Mouse (Mus musculus): ENCODE results near the gene Vwce. TPM values are rescaled to one million over a fixed set of nuclear protein-coding genes. Genes with fewer than 3 reads are reported as not detected.

Gene Vwce
- polyA plus RNA-seq (2012; rRNA removed) = 0.60 and 1.3 TPM in 2 replicates

DNA sequence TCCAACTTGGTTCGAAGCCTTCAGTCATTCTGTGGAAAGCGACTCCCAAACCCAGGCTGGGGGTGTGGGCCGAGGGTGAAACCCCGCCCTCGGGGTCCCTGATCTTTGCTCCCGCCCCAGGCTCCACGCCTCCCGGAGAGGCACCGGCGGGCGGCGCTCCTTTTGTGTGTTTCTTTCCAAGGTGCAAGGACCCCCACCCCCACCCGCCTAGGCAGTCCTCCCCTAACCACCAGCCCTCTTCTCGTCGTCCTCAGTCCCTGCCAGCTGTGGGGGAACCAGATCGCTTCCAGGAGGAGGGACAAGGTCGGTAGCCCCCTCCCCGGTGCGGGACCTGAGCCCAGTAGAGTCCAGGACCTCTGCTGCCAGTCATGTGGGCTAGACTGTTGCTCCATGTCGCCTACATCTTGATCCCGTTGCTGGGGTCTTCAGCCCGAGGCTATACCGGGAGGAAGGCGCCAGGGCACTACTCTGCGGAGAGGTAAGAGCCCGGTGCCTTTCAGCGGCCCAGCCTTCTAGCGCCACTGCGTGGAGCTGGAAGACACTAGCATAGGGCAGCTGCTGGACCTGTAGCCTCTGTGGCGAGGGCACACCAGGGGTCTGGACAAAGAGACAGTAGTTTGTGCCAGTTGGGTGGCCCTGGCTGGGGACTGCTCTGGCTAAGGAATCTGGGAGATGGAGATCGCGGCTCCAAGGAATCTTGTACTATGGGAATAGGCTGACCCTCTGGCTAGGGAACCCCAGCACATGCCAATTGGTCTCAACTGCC is at the start of gene Vwce:
TSS of gene Vwce (plus strand) at position 108 of the 766 bp plus-strand sequence.
- no peak for DNase-seq (ENCODE audit: low read depth)

DNA sequence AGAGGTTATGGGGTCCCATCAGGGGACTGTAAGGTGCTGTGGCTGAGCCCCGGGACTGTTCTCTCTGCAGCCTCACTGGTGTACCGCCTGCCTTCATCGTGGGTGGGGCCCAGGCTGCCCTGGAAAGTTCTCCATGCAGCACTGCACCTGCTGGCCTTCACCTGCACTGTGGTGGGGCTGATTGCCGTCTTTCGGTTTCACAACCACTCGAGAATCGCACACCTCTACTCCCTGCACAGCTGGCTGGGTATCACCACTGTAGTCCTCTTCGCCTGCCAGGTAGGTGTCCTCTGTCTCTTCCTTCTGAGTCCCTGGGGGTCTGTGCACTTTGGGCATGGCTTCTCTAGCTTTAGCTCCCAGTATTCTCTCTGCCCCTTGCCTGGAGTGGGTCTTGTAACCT is 48.9 kb upstream of the Vwce start:
- DNase-seq (ENCODE audit: low read depth) = no peak

DNA sequence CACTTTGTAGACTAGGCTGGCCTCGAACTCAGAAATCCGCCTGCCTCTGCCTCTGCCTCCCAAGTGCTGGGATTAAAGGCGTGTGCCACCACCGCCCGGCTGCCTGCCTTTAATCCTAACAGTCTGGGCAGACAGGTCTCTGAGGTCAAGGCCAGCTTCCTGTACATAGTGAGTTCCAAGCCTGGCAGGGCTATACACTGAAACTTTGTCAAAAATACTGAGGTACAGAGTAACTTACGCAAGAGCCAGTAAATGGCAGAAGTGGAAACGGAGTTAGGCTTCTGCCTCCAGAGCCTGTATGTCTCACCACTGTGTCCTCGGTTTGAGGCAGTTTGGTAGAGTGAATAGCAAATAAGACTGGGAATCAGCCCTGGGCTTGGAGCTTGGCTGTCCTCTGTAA is 46.8 kb upstream of the Vwce start:
- DNase-seq (ENCODE audit: low read depth) = no peak

DNA sequence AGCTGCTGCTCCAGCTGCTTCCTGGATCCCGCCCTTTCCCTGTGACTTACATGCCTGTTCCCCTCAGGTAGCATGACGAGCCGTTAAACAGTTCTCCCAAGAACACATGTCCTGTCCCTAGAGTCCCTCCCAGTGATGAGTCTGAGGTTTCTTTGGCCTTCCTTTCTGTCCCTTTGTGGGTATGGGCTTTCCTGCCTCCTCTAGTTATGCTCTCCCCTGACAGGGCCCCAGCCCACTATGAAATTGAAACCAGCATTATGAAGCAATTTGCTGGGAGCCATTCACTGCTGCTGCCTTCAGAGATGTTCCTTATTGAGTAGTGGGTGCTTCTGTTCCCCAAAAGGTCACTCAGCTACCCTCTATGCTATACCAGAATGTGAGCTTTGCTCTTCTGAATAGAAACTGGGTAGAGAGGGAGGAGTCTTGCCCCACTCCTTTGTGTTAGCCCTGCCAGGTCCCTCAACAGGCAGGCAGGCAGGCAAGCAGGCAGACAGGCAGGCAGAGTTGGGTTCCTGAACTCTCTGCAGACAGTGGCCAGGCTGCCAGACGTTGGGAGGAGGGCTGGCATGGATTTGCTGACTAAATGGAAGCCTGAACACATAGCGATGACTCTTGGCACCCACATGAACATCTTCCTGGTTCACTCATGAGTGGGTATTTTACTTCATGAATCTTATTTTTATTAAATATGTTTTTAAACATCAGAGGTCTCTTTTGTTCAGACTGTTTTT is 44.7 kb upstream of the Vwce start:
- no peak for DNase-seq (ENCODE audit: low read depth)

DNA sequence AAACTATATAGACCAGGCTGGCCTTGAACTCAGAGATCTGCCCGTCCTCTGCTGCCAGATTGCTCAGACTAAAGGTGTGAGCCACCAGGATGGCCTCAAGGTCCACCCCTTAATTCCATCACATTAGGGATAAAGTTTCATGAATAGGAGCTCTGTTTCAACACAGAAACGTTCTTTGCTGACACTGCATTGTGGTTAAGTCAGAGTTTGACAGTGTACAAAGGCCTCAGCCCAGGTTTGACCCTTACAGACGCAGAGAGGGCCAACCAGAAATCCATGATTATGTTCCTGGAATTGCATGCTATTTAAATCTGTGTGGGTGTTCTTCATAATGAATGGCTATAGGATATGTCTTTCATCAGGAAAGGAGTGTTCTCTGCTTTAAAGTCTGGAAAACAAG is 43.7 kb upstream of the Vwce start:
- no peak for DNase-seq (ENCODE audit: low read depth)

DNA sequence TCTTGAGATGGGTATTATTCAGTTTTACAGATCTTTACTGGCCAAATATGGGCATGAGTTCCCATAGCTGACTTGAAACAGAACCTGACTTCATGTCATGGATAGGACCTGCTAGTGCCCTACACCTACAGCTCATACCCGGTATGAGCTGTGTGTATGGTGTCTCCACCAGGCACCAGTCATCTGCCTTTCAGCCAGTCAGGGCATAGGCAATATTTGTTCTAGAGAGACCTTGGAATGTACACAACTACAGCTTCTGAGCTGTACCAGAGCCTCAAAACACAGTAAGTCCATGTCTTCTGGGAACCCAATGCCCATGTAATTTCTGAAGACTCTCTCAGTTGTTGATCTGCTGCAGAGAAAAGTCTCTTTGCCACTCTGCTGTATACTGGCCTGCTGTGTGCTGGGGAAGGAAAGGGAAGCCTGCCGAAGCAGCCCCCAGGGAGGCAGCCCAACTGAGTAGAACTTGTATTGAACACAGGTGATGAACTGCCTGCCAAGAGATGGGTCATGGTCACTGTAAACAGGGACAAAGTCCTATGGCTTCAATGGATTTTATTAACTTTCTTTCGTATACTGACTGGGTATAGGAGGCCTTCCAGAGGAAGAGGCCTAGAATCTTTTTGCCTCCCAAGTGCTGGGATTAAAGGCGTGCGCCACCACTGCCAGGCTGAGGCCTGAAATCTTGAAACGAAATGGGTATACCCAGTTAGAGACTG is 42.2 kb upstream of the Vwce start:
- DNase-seq (ENCODE audit: low read depth) = no peak

DNA sequence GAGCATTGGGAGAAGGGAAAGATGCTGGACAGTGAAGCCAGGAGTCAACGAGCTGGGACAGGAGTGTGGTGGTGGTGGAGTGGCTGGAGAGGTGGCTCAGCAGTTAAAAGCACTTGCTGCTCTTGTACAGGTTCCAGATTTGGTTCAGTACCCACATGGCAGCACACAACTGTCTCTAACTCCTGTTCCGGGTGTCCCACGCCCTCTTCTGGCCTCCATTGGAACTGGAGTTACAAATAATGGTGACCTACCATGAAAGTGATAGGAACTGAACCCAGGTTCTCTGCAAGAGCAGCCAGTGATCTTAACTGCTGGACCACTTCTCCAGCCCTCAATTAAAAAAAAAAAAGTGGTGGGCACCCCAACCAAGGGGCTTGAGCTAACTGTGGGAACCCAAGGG is 35.8 kb upstream of the Vwce start:
- DNase-seq (ENCODE audit: low read depth) = no peak

DNA sequence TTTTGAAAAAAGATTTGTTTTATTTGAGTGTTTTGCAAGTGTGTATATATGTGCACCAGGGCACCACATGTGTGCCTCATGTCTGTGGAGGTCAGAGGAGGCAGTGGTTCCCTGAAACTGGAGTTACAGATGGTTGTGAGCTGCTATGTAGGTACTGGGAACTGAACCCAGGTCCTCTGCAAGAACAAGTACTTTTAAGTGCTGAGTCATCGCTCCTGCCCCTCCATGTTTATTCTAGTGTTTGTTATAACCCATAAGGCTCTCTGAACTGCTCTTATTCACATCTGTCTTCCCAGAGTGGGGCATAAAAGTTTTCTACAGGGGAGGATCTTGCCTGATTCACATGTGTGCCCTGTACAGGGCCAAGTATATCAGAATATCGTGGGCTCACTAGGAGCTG is 34.4 kb upstream of the Vwce start:
- no peak for DNase-seq (ENCODE audit: low read depth)

DNA sequence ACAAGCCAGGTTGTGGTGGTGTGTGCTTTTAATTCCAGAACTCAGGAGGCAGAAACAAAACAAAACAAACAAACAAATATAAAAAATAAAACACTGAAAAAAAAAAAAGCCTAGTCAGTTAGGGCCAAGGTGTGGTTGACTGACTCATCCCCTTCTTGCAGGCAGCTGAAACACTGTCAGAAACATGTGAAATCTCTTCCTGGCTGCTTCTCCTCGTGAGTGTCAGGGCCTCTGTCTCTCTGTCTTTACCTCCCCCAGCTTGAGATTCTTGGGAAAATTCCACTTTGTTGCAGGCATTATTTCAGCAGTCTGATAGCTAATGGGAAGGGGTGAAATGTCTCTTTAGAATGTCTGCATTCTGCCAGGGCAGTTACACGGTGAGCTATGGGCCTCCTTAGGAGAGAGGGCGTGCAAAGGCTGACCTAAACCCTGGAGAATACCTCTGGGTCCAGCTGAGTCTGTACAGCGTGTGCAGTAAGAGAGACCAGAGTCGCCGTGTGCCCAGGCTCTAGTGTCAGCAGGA is 31.7 kb upstream of the Vwce start:
- DNase-seq (ENCODE audit: low read depth) = no peak

DNA sequence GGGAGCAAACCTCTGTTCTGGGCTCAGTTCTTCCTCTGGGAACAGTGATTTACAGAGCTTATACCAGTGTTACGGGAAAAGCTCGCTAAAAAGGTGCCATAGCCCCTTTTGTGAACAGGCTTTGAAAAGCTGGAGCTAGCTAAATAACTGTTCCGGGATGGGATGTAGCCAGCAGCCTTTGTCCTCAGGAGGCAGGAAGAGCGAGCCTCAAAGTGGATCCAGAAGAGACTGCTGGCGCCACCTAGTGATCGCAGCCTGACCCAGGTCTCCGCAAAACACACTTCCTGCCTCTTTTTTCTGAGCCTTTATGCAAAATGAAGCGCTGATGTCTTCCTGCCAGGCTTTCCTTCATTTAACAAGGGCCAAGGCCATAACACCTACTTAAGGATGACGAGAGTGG is 31.2 kb upstream of the Vwce start:
- no peak for DNase-seq (ENCODE audit: low read depth)

DNA sequence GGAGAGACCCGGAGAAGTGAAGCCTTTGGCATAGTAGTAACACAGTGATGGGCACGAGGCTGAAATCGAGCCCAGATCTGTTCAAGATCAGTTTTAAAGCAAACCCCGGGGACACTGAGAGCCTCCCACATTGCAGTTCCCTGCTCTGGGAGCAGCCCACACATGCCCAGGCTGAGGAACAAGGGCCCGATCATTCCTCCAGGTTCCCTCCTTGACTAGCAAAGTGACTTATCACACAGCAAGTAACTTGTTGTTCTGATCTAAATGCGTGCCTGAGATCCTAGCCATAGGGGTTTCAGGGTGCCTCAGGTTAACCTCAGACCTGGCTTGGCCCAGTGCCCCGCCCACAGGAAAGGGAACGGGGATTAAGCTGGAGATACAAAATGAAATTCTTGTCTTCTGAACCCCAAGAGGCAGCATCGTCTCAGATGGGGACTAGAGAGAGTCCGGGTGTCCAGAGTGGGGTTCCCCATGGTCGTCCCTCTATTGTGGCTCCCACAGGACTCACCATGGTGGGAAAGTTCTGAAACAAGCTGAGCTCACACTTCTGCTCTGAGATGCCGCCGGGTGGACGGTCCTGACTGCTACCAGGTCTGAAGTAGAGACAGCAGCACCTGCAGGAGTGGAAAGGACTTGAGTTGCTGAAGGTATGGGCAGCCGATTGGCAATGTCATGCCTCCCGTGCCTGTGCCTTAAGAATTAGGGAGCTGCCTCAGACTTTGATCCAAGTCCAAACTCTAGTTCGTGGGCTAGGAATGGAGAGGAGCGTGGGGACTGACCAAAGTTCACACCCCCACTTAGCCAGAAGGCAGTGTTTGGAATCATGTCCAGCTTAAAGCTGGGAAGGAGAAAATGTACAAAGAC is 30.1 kb upstream of the Vwce start:
- DNase-seq (ENCODE audit: low read depth) = no peak

DNA sequence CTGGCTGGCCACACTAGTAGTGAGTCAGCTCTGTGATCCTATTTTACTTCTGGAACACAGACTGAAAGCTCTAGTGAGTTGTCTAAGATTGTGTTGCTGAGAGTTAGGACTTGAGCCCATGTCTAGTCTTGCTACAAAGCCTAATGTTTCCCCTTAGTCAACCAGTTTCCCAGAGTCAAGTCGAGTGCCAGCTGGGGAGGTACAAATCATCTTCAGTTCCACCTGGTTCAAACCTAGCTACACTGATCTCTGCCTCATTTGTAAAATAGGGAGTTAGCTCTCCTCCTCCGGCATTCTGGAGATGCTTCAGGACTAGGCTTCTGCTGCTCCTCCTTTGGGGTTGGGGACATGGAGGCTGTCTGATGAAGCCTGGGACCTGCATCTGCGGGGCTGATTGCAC is 29.5 kb upstream of the Vwce start:
- DNase-seq (ENCODE audit: low read depth) = no peak

DNA sequence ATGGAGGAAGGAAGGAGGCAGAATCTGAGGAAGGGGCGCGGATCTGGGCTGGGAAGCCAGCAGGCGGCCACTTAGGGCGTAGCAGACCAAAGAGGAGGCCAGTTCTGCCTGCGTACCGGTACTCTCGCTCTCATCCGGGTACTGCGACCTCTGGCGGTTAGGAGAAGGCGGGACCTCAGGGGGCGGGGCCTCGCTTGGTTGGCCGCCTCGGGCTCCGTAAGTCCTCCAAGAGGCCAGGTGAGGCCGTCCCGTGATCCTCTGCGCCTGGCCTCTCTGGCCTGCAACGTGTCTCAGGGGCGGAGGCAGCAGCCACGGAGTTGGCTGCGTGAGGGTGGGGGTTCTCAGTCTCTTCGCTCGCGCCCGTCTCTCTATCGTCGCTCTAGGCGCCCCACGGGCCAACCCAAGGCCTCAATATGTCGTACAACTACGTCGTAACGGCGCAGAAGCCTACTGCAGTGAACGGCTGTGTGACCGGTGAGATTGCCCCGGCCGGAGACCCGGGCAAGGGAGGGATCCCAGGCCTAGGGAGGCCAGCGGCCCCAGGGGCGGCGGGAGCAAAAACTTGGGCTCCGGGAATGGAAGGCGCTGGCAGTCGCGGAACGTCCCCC is 28.6 kb upstream of the Vwce start, which contains the start of the genes Ddb1 and Tkfc:
TSS of gene Ddb1 (plus strand) at position 35 of the 608 bp plus-strand sequence.
TSS of gene Tkfc (minus strand) at position 362 of the 608 bp plus-strand sequence.
- DNase-seq (ENCODE audit: low read depth) = no peak

DNA sequence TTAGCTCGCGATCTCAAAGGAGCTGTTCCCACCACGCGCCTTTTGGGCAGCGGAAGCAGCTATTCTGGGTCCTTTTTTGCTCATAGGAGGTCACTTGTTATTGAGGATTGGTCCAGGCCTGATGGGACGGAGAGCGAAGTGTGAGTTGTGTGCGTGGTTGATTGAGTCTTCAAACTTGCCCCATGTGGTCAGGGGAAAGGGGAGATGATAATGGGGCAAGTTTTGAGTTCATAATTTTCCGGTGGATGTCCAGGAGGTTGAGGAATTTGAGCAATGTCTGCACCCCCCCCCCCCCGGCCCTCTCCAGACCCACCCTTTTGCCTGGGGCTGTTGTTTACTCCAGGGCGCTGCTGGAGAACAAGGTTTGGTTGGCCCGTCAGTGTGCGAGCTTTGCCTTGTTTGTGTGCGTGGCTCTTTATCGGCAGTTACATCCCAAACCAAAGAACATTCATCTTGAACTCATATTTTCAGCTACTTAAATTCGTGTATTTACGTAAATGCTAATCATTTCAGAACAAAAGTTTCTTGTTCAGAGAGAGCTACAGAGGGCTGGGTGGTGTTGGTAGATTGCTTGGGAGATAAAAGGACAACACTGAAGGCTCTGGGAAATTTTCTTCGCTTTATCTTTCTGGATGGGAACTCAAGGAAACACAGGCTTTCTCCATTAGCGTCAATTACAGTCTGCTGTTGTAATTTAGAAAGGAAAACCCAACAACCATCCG is 28.0 kb upstream of the Vwce start:
- DNase-seq (ENCODE audit: low read depth) = no peak

DNA sequence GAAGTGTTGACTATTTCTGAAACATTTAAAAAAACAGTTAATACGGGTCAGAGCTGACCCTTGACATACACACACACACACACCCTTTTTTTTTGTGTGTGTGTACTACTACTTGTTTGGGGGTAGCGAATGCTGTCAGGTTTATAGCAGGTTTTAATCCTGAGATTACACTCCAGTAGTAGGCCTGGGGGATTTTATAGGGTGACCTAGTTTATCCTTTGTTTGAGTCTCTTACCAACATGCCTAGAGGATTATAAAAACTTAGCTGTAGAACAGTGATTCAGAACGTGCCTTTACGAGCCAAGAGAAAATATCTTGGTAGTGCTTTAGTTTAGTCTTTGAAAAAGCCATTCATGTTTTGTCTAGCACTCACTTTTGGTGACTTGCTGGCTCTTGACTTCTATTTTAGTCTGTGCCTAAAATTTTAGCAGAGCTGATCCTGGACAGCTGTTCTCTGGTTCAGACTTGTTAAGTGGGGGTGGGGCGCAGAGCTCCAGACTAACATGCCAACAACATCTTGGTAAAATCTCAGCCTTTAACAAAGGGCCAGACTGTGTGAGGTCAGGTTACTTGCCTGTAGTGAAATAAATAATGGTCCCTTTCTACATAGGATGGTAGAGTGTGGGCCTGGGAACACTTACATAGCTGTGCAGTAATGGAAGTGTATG is 25.3 kb upstream of the Vwce start:
- DNase-seq (ENCODE audit: low read depth) = no peak

DNA sequence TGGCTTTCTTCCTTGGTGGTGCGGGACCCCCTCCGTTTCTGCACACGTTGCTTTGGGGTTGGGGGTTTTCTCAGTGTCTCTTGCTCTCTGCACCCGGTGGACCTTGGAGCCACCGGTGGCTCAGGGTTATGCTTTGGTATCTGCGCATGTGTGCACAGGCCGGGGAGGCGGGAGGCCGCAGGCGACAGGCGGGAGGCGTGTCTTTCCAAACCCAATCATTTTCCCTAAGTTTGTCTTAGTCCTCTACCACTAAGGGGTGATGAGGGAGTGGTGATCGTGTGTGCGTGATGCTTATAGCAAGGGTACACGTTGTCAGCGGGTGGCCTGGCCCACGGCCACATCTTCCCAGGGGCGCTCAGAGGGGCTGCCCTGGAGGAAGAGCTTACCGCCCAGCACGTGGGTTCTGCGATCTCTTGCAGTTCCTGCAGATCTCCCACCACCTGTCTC is 882 bp downstream of the Vwce start:
- DNase-seq (ENCODE audit: low read depth) = no peak

DNA sequence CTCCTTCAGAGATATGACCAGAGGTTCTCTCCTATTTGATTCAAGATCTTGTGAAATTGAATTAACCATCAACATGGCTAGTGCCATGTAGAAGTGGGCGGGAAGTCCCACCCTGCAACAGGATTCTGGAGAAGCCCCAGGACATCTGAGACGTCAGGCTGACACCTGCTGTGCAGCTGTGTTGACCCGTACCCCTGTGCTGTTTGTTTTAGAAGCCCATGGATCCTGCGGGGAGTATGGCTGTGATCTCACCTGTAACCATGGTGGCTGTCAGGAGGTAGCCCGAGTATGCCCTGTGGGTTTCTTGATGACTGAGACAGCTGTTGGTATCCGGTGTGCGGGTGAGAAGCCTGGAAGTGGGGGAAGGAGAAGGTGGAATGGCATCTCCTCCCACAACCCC is 3.8 kb downstream of the Vwce start:
- DNase-seq (ENCODE audit: low read depth) = no peak

DNA sequence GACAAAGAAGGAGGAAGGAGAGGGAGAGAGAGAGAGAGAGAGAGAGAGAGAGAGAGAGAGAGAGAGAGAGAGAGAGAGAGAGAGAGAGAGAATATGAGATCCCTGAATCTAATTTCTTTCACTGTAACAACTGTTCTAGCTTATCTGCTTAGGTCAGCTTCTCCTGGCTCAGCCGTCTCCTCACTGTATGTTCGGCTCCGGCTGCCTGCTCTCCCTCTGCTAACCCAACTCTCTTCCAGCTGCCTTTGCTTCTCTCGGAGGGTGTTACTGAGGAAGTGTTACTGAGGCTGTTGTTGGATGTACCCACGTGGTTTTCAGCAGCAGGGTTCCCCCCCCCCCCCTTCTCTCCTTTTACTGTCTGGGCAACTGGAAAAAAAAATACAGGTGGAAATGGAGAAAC is 6.1 kb downstream of the Vwce start:
- no peak for DNase-seq (ENCODE audit: low read depth)

DNA sequence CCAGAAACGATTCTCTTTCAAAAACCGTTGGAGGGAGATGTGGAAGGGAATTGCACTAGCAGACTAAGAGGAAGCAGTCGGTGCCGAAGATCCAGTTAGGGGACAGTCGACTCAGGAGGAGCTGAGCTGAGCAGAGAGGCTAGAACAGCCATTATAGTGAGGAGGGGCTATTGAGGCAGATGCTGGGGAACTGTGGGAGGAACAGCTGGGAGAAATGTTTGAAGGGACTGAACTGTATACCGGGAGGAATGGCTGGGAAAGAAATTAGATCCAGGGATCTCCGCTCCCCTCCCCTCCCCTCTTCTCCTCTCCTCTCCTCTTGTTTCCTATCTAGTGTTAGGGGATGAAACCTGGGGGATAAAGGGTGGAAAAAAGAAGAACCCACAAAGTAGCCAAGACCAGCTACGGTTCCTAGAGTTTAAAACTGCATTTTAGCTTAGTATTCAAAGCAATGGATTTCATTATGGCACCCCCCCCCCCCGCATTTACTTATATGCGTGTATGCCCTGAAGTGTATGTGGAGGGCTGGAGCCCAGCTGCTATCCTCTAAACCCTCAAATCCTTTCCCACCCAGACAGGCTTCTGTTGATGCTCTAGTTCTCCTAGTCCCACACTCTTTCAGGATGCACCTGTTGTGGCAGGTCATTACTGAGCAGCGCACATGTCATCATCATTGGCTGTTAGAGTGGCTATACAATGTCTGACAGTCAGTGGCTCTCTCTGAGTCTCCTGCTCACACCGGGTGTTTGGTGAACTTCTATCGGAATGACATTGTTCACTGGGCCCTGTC is 6.8 kb downstream of the Vwce start:
- no peak for DNase-seq (ENCODE audit: low read depth)

All from gonadal fat pad, adult 2 months (tissue).